Mouse (Mus musculus): ENCODE measurements around the gene Trank1. TPM values are rescaled to one million over a fixed set of nuclear protein-coding genes. Genes with fewer than 3 reads are reported as not detected.

Trank1 gene
- polyA plus RNA-seq, 1 experiment from 2014 or later: 1.9 TPM

- Histone ChIP-seq H3K27ac (replicated peaks) (peak within 1 kb of the TSS; percentile 52; the same call in 1 of the 2 replicates), H3K4me2 (peak within 1 kb of the TSS; percentile 69), H3K4me1 (replicated peaks) (peaks cover 8% of the 10 kb centered on the region), H3K9ac (peak within 1 kb of the TSS; percentile 78), H3K36me3 (no peaks in the 10 kb centered on the region), H3K4me3 (peak within 1 kb of the TSS; percentile 58), H3K9me3 (no peaks in the 10 kb centered on the region), H3K27me3 (peaks cover 31% of the 10 kb centered on the region)
- WGBS: 2% methylated on average over 48 of the region's 57 CpGs
- ATAC-seq (ENCODE audit: low read depth): peak; percentile 77
Observed at GRCm38 (mm10) chr9:111438904-111439835, 127.6 kb downstream of the Trank1 start, which contains the start of gene Dclk3. Gene Dclk3 (plus strand): TSS chr9:111439081.

DNA sequence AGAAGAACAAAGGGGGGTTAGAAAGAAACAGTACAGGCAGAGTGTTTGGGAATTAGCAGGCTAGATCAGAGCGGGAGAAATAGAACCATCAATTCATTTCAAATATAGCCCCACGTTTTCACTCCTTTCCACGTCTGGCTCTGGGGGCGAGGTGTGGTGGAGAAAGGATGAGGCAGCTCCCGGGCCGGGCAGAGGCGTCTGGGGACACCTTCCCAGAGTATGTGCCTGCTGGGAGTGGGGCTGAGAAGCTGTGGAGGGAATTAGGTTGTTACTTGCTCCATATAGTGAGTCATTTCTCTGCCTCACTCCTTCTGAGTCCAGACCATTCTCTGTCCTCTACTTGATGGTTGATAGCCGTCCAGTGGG lies 128.3 kb downstream of the Trank1 start:
- Histone ChIP-seq H3K4me1 (replicated peaks) (peaks cover 8% of the 10 kb centered on the region), H3K4me2 (peak overlapping the region; percentile 69), H3K4me3 (peak overlapping the region; percentile 58), H3K27me3 (peaks cover 31% of the 10 kb centered on the region), H3K36me3 (no peaks in the 10 kb centered on the region), H3K27ac (replicated peaks) (0 out of 2 replicates have a peak overlapping the region, but pooled peaks have one; percentile 52), H3K9me3 (no peaks in the 10 kb centered on the region), H3K9ac (peak overlapping the region; percentile 78)
- no peak for ATAC-seq (ENCODE audit: low read depth)
- WGBS: 53% methylated on average over 8 of the region's 8 CpGs

- peaks cover 8% of the 10 kb centered on the region for H3K4me1 ChIP-seq (replicated peaks)
- H3K36me3 ChIP-seq: no peaks in the 10 kb centered on the region
- WGBS: 75% methylated on average over 6 of the region's 6 CpGs
- H3K4me2 ChIP-seq: peak overlapping the region; percentile 69
- peak overlapping the region; percentile 78; the same call in 1 of the 2 replicates for H3K9ac ChIP-seq
- H3K27me3 ChIP-seq: peaks cover 31% of the 10 kb centered on the region
- no peak for ATAC-seq (ENCODE audit: low read depth)
- no peaks in the 10 kb centered on the region for H3K9me3 ChIP-seq
- H3K27ac ChIP-seq (replicated peaks): 0 out of 2 replicates have a peak overlapping the region, but pooled peaks have one; percentile 52
- peak overlapping the region; percentile 58 for H3K4me3 ChIP-seq
Observed at GRCm38 (mm10) chr9:111440446-111440845, 128.9 kb downstream of the Trank1 start.

- H3K9me3 ChIP-seq: no peaks in the 10 kb centered on the region
- H3K9ac ChIP-seq: no peak overlapping the region
- H3K27ac ChIP-seq (replicated peaks): no peak overlapping the region
- H3K4me1 ChIP-seq (replicated peaks): peaks cover 8% of the 10 kb centered on the region
- peaks cover 31% of the 10 kb centered on the region for H3K27me3 ChIP-seq
- H3K36me3 ChIP-seq: no peaks in the 10 kb centered on the region
- WGBS: 84% methylated on average over 2 of the region's 2 CpGs
- H3K4me3 ChIP-seq: no peak overlapping the region
- H3K4me2 ChIP-seq: peak overlapping the region; percentile 69
- no peak for ATAC-seq (ENCODE audit: low read depth)
Observed at GRCm38 (mm10) chr9:111441151-111441550, 129.6 kb downstream of the Trank1 start.

Other genes with a start within 250 kb of the Trank1 start
- 44.9 and 47.7 TPM in 2 replicates for gene Lrrfip2, start 194.1 kb upstream of the Trank1 start, polyA plus RNA-seq (2015; fragmentation: Nextera tagmentation; extraction: Ambion mirVana)
- 24.9 and 26.5 TPM in 2 replicates for gene Mlh1, start 39.9 kb upstream of the Trank1 start, polyA plus RNA-seq (2015; fragmentation: Nextera tagmentation; extraction: Ambion mirVana)
- gene Epm2aip1, start 39.8 kb upstream of the Trank1 start, polyA plus RNA-seq (2015; fragmentation: Nextera tagmentation; extraction: Ambion mirVana): 39.3 and 43.9 TPM in 2 replicates
- gene Dclk3, start 127.3 kb downstream of the Trank1 start, polyA plus RNA-seq (2015; fragmentation: Nextera tagmentation; extraction: Ambion mirVana): 10.8 and 13.8 TPM in 2 replicates